Mouse (Mus musculus) midbrain, embryonic 14.5 days (tissue): ENCODE results near the gene Ramp1. TPM values are rescaled to one million over a fixed set of nuclear protein-coding genes. Genes with fewer than 3 reads are reported as not detected.

ENCODE experiments used
- ATAC-seq: fragments of 200-750 bp; cut with Nextera tagmentation; 2 replicates; pipeline ENCODE4 v1.8.0; 2017; ENCODE audit warnings: moderate number of reproducible peaks, moderate library complexity; ENCODE audit not compliant: low FRiP score, low TSS enrichment
- DNase-seq: peaks from one replicate; pipeline ENCODE4 v3.0.0-alpha.2; 2015
- H3K27ac ChIP-seq: fragments of 300-500 bp; sonication (generic); replicated peaks from 2 replicates; pipeline ENCODE4 v1.5.1; 2014; ENCODE audit warnings: mild to moderate bottlenecking, low read depth, low read length, moderate library complexity
- H3K27me3 ChIP-seq: fragments of 300-500 bp; sonication (generic); 2 replicates; pipeline ENCODE4 v1.6.1; 2014; ENCODE audit warnings: low read length, control low read depth, mixed read lengths; ENCODE audit not compliant: control insufficient read depth, insufficient read depth
- H3K36me3 ChIP-seq: fragments of 300-500 bp; sonication (generic); 2 replicates; pipeline ENCODE4 v1.6.1; 2014; ENCODE audit warnings: low read length, control low read depth; ENCODE audit not compliant: control insufficient read depth, insufficient read depth
- H3K4me1 ChIP-seq: fragments of 300-500 bp; sonication (generic); 2 replicates; pipeline ENCODE4 v1.6.1; 2014; ENCODE audit warnings: mild to moderate bottlenecking, antibody characterized with exemption, low read length, control low read depth; ENCODE audit not compliant: control insufficient read depth, insufficient read depth
- H3K4me2 ChIP-seq: fragments of 300-500 bp; sonication (generic); 2 replicates; pipeline ENCODE4 v1.6.1; 2014; ENCODE audit warnings: mild to moderate bottlenecking, low read length, moderate library complexity
- H3K4me3 ChIP-seq: fragments of 300-500 bp; sonication (generic); replicated peaks from 2 replicates; pipeline ENCODE4 v1.5.1; 2014; ENCODE audit warnings: low read depth, low read length
- H3K9ac ChIP-seq: fragments of 300-500 bp; sonication (generic); replicated peaks from 2 replicates; pipeline ENCODE4 v1.6.1; 2014; ENCODE audit warnings: mild to moderate bottlenecking, low read length, moderate library complexity
- H3K9me3 ChIP-seq: fragments of 300-500 bp; sonication (generic); 2 replicates; pipeline ENCODE4 v1.6.1; 2016; ENCODE audit warnings: low read length, control low read depth, mixed read lengths; ENCODE audit not compliant: control insufficient read depth
- WGBS: fragments of 180-500 bp; shearing (Covaris S2); extraction: QIAGEN DNeasy Blood & Tissue Kit; methylation state at CpG from one replicate; pipeline ENCODE4 v1.1.7; 2014; 5-methylcytosine and 5-hydroxymethylcytosine counted together
- polyA plus RNA-seq: library from polyadenylated mRNA; unstranded; fragments of >200 nt; fragmentation: Nextera tagmentation; extraction: Ambion mirVana; gene quantifications from 2 replicates; pipeline ENCODE4 v1.2.1, GENCODE M21; 2014

Ramp1 gene
- polyA plus RNA-seq, 1 experiment from 2014 or later = 2.6 TPM

GRCm38 (mm10) chr1:91187786-91188640 lies 8.4 kb downstream of the Ramp1 start:
- H3K27ac ChIP-seq = no peak overlapping the region
- WGBS = 87% methylated on average over 7 of the region's 7 CpGs
- no peaks in the 10 kb centered on the region for H3K4me1 ChIP-seq
- H3K4me2 ChIP-seq = no peak overlapping the region
- no peak overlapping the region for H3K9ac ChIP-seq
- no peak overlapping the region for H3K4me3 ChIP-seq
- H3K27me3 ChIP-seq = no peaks in the 10 kb centered on the region
- no peaks in the 10 kb centered on the region for H3K9me3 ChIP-seq
- DNase-seq = no peak
- no peaks in the 10 kb centered on the region for H3K36me3 ChIP-seq
- no peak for ATAC-seq

DNA sequence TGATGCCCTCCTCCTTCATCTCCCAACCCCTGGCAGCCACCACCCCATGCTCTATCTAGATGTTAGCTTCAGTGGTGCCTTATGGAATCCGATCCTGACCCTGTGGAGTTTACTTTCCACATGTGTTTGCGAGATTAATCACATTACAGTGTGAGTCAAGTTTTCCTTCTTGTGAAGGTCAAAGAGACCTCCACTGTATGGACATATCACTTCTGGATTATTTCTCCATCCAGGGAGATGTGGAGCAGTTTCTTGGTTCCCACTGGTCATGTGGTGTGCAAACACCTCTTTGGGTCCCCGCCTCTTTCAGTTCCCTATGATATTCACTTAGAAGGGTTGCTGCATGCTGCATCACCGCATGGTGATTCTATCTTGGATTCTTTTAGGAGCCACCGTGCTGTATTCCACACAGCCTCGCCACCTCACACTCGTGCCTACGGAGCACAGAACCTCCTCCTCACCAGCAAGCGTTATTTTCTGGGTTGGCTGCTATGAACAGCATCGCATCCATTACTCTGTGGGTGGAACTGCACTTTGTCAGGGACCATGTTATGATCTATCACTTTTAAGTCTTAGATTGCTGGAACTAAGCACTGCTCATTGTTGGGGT lies 9.3 kb downstream of the Ramp1 start:
- H3K9ac ChIP-seq = no peak overlapping the region
- ATAC-seq (no peak), DNase-seq (no peak)
- no peak overlapping the region for H3K4me2 ChIP-seq
- no peaks in the 10 kb centered on the region for H3K27me3 ChIP-seq
- no peaks in the 10 kb centered on the region for H3K9me3 ChIP-seq
- no peak overlapping the region for H3K4me3 ChIP-seq
- H3K36me3 ChIP-seq = no peaks in the 10 kb centered on the region
- H3K27ac ChIP-seq = no peak overlapping the region
- 91% methylated on average over 10 of the region's 10 CpGs for whole genome bisulfite sequencing
- H3K4me1 ChIP-seq = no peaks in the 10 kb centered on the region

DNA sequence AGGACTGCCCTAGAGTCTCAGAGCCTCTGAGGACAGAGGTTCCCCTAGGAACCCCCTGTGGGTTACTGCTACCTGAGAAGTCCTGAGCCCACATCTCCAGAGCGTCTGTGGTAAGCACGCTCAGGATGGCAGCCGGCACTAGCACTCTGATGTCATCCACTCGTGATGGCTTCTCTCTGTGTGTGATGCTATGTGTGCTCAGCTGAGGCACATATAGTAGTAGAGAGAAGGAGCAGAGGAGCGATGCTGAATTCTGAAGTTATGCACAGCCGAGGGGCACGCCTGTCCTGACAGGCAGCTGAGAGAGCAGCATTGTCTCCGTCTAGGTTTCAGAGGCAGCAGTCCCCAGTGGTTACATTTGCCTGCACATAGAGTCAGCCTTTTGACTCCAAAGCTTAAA lies 12.6 kb downstream of the Ramp1 start:
- WGBS = 80% methylated on average over 8 of the region's 8 CpGs
- no peak for ATAC-seq

DNA sequence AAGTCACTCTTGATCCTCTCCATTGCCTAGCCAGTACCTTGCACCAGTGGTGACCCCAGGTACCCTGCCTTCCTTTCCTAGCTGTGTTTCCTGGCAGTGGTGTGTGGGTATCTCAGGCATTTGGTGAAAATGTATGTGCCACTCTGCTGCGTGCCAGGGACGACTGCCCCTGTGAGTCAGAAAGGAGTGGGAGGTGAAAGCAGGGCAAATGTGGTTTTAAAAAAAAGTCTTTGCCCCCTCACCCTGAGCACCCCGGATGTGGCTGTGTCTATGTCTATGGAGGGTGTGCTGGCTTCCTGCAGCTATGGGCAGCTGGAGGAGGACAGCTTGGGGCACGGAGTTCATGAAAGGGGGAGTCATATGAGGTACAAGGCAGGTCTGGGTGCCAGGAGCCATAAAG lies 13.6 kb downstream of the Ramp1 start:
- 83% methylated on average over 4 of the region's 4 CpGs for WGBS
- no peak overlapping the region for H3K4me2 ChIP-seq
- no peak overlapping the region for H3K9ac ChIP-seq
- H3K4me3 ChIP-seq = no peak overlapping the region
- ATAC-seq (no peak), DNase-seq (no peak)
- no peaks in the 10 kb centered on the region for H3K36me3 ChIP-seq
- H3K27me3 ChIP-seq = no peaks in the 10 kb centered on the region
- H3K9me3 ChIP-seq = no peaks in the 10 kb centered on the region
- no peaks in the 10 kb centered on the region for H3K4me1 ChIP-seq
- H3K27ac ChIP-seq = no peak overlapping the region

More for the DNA sequence above, 12.6 kb downstream of the Ramp1 start:
- DNase-seq = no peak
- Histone ChIP-seq H3K4me3 (no peak overlapping the region), H3K36me3 (no peaks in the 10 kb centered on the region), H3K9ac (no peak overlapping the region), H3K4me1 (no peaks in the 10 kb centered on the region), H3K4me2 (no peak overlapping the region), H3K27ac (no peak overlapping the region), H3K27me3 (no peaks in the 10 kb centered on the region), H3K9me3 (no peaks in the 10 kb centered on the region)

DNA sequence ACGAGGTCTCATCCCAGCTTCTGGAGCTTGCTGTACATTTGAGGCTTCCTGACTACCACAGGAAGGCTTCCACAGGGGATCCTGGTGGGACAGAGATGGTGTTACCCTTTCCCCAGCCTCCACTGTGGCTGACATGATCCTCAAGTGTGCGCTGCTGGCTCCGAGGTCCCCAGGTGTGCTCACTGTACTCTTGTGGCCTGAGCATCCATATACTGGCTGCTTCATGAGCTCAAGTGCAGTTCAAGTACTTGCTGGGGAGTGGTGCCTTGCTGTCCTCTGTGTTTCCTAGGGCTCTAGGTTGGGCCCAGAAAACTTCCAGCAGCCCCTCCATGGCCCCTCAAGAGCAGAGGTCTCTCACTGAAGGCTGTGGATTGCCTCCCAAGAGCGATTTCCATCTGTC lies 14.1 kb downstream of the Ramp1 start:
- H3K27me3 ChIP-seq = no peaks in the 10 kb centered on the region
- no peak overlapping the region for H3K4me2 ChIP-seq
- no peaks in the 10 kb centered on the region for H3K9me3 ChIP-seq
- H3K36me3 ChIP-seq = no peaks in the 10 kb centered on the region
- no peak for DNase-seq
- no peak overlapping the region for H3K4me3 ChIP-seq
- no peak overlapping the region for H3K27ac ChIP-seq
- WGBS = 88% methylated on average over 4 of the region's 4 CpGs
- H3K9ac ChIP-seq = no peak overlapping the region
- ATAC-seq = no peak
- H3K4me1 ChIP-seq = no peaks in the 10 kb centered on the region

DNA sequence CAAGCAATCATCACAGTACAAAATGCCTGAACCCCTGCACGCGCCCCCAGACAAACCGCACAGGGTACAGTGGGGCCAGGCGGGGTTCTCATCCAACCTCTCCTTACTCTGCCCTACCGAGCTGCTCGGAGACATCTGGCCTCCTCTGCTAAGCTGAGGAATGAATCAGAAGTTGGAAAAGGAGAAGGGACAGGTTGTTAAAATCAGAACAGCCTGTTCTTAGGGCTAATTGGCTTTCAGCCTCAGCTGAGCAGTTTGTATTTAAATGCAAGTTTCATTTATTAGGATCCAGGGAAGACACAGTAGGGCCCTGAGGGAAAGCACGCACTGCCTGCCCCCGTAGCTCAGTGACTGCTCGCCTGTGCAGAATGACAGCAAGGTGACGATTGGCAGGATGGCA lies 20.2 kb downstream of the Ramp1 start:
- no peaks in the 10 kb centered on the region for H3K4me1 ChIP-seq
- no peak overlapping the region for H3K4me3 ChIP-seq
- no peak overlapping the region for H3K27ac ChIP-seq
- ATAC-seq = no peak
- no peaks in the 10 kb centered on the region for H3K27me3 ChIP-seq
- H3K9me3 ChIP-seq = no peaks in the 10 kb centered on the region
- H3K9ac ChIP-seq = no peak overlapping the region
- no peak for DNase-seq
- 82% methylated on average over 10 of the region's 10 CpGs for WGBS
- H3K4me2 ChIP-seq = no peak overlapping the region
- H3K36me3 ChIP-seq = no peaks in the 10 kb centered on the region

- Histone ChIP-seq H3K9ac (no peak overlapping the region), H3K27ac (no peak overlapping the region), H3K4me2 (no peak overlapping the region), H3K27me3 (no peaks in the 10 kb centered on the region), H3K9me3 (no peaks in the 10 kb centered on the region), H3K36me3 (no peaks in the 10 kb centered on the region), H3K4me1 (no peaks in the 10 kb centered on the region), H3K4me3 (no peak overlapping the region)
- 53% methylated on average over 3 of the region's 3 CpGs for WGBS
- DNase-seq (no peak), ATAC-seq (no peak)
These were observed 21.5 kb downstream of the Ramp1 start for GRCm38 (mm10) chr1:91201122-91201521.

GRCm38 (mm10) chr1:91204221-91204765 lies 24.7 kb downstream of the Ramp1 start:
- H3K27ac ChIP-seq = no peak overlapping the region
- no peak for DNase-seq
- H3K4me3 ChIP-seq = no peak overlapping the region
- no peaks in the 10 kb centered on the region for H3K27me3 ChIP-seq
- H3K9ac ChIP-seq = no peak overlapping the region
- H3K4me2 ChIP-seq = no peak overlapping the region
- H3K36me3 ChIP-seq = no peaks in the 10 kb centered on the region
- no peak for ATAC-seq
- no peaks in the 10 kb centered on the region for H3K9me3 ChIP-seq
- WGBS = 87% methylated on average over 5 of the region's 5 CpGs
- no peaks in the 10 kb centered on the region for H3K4me1 ChIP-seq

DNA sequence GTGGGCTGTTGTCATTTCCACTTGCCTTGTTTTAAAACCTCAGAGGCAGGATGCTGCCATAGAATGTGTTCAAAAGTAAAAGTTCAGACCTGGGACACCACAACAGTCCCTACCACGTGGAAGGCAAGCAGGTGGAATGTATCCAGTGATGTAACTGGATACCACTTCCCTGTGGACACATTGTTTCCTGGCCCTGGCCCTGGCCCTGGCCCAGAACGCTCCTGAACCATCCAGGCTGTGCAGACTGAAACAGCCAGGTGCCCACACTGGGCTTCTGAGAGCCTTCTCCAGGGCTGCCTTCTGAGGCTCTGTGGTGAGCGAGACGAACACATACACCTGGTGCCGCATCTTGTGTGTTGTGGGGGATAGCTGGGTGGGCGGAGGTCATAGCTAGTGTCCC lies 26.0 kb downstream of the Ramp1 start:
- H3K4me2 ChIP-seq = no peak overlapping the region
- no peaks in the 10 kb centered on the region for H3K9me3 ChIP-seq
- no peak for ATAC-seq
- no peak for DNase-seq
- no peak overlapping the region for H3K9ac ChIP-seq
- no peaks in the 10 kb centered on the region for H3K36me3 ChIP-seq
- 87% methylated on average over 6 of the region's 6 CpGs for WGBS
- H3K27ac ChIP-seq = no peak overlapping the region
- no peaks in the 10 kb centered on the region for H3K27me3 ChIP-seq
- no peak overlapping the region for H3K4me3 ChIP-seq
- H3K4me1 ChIP-seq = no peaks in the 10 kb centered on the region
